Mouse (Mus musculus) thymus, postnatal 4 days (tissue): ENCODE results near the gene Gm20661.

Experiments
- DNase-seq: peaks from one replicate; pipeline ENCODE4 v3.0.0; 2021

Gene Gm20661

DNA sequence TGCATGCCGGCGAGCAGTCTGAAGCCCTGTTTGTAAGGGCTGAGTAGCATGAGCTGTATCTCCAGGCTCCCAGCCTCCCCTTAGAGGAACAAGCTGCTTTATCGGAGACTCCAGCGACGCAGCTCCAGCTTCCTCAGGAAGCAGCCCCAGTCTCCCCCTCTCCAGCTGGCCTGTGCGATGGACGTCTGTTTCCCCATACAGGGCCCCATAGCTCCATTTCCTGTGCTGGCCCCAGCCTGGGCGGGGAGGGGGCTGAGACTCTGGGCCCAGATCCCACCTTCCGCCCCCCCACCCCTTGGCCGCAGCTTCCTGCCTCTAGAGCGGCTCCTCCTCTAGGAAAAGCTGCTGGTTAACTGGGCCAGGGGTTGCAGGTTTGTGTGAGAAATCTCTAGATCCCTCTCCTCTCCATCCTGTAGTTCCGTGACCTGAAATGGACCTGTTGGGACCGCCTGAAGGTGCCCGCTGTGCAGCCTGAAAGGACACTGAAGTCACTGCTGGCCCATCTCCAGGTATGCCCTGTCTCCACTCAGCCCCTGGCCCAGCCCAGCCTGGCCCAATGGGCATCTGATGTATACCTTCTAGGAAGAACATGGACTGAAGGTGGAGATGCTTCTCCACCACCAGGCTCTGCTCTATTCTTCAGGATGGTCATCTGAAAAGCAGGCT, at the start of gene Gm20661:
Gene Gm20661, plus strand, starts transcription at position 378 of the 666 bp plus-strand sequence.
- peak; percentile 73 for DNase-seq

DNA sequence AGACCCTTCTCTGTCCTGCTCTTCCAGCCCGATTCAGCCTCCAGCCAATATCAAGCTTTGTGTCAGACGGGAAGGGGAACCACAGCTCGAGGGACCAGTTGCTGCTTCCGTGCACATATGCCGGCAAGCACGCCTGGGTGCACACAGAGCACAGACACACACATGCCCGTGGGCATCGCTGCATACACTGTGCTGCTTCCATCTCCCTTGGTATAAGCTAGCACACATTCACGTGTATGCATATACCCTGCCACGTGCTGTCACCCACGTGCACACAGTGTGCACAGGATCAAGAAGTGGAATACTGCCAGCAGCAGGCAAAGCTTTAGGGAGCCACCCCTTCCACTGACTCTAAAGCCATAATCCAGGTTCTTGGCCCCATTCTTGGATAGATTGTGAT, 48.7 kb upstream of the Gm20661 start:
- no peak for DNase-seq

DNA sequence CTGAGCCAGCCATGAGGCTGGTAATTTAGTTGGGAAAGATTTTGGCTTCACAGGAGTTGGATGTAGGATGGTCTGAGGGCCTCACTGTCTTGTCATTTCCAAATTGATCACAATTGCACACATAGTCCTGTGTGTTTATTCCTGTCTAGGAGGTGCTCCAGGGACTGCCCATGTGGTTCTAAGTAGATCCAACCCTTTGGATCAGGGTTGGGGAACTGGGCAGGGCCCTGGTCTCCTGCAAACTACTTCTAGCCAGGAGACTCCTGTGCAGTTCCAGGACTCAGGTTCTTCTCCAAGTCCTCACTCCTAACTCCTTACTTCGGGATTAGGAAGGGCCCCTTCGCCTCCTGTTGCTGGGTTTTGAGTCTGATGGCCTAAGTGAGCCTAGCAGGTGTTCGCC, 47.5 kb upstream of the Gm20661 start, which contains the start of gene Camkv:
Gene Camkv, plus strand, starts transcription at position 301 of the 400 bp plus-strand sequence.
- no peak for DNase-seq

DNA sequence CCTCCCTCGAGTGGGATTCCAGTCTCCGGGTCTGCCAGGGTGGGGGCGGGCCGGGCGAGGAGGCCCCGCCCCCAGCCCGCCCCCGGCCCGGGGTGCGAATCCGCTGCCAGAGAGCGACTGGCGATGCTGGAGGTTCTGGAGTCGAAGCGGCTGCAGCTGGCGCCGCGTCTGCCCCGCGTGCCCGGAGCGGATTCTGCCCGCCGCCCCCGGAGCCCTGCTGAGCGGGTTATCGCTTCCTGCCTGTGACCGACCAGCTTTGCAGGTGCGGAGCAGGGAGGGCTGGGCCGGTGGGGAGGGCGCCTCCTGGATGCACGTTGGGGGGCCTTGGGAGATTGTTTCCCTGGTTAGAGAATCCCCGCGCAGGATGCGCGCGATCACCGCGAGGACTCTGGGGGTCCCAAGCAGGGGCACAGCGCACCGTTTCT, 47.1 kb upstream of the Gm20661 start:
- DNase-seq = peak; percentile 86

DNA sequence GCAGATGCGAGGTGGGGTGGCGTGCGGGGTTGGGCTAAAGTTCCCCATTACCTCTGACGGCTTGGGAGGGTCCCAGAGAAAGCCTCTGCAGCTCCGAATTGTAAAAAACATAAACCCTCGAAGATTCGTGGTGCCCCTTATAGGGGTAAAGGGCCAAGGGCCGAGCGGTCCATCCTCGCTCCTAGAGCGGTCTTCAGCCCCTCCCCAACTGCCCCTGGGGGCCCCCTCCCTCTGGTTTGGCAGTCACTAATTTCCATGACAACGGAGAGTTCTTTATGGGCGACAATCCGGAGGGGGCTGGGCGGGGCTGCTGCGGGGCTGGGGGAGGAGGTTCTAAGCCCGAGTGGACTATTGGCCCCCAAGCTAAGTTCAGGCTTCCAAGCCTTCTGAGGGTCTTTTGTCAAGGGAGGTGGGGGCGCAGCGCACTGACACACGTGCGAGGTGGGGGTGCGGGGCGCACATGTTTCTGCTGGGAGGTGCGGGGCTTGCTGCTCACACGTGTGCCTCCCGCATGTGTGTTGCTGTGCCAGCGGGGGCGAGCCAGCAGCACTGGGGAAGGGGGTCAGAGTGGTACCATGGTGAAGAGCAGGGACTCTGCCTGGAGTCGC, 46.5 kb upstream of the Gm20661 start:
- DNase-seq = peak; percentile 66

DNA sequence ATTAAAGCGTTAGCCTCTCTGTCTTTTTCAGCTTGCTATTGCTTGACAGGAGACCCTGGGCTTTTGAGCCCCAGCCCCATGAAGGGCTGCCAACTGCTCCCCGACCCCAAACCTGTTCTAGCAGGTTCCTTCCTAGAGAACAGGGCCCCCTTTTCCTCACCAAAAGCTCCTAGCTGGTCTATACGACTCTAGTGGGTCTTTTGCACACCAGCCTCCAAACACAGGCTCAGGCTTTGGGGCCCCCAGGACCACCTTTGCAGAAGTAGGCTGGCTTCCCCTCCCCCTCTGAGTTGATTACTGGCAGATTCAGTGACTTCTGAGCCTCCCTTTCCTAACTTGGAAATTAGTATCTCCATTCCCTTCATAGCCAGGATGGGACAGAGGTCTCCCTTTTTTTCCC, 46.0 kb upstream of the Gm20661 start:
- no peak for DNase-seq

DNA sequence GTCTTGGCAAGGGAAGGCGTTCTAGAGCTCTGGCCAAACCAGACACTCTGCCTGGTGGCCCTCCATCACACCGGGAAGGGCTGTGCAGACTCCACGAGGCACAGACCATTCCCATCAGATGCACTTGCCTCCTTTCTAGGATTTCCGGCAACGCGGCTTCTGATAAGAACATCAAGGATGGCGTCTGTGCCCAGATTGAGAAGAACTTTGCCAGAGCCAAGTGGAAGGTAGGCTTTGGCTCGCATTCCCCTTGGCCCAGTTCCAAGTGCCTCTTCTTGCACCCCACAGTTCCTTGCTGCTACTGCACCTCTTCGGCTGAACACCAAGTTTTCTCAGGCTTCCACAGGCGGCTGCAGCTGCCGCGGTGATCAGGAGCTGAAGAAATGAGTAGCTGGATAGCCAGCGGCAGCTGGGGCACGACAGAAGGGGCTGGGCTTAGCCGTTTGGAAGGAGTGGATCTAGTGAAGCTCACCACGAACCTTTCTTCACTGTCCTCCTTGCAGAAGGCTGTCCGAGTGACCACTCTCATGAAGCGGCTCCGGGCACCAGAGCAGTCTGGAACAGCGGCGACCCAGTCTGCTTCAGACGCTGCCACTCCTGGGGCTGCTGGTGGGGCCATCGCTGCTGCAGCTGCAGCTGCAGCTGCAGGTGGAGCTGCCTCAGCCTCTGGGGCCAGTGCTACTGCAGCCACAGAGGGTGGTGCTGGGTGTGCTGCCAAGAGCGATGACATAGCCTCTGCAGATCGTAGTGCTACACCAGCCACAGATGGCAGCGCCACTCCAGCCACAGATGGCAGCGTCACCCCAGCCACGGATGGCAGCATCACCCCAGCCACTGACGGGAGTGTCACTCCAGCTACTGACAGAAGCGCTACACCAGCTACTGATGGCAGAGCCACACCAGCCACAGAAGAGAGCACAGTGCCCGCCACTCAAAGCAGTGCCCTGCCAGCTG, 35.3 kb upstream of the Gm20661 start:
- DNase-seq = no peak

DNA sequence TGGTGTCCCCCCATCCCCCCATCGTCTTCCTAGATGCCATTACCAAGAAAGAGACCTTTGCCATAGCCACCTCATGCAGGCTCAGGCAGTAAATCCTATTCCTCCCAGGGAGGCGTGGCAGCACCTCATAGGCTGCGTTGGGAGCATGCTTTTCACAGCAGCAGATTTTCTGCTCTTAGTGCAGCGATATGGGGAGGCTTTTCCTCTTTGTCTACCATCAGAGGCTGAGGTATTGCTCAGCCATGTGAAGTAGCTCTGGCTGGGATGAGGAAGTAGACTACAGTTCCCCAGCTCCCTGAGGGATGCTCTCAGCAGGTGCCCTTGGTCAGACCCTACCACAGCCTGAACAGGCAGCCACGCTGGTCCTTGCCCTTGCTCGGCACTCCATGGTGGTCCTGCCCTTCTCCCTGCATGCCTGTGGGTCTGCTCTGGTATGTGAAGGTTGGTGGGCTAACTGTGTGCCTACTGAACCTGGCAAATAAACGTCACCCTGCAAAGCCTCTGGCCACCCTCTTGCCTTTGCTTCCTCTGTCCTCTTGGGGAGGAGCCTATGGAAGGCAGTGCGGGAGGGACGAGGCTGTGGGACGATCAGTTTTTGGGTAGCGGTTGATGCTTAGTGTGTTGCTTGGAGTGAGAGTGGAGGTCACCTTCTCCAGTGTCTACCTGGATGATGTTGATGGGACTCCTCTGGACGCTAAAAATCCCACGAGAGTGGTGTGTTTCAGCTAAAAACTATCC, 33.5 kb upstream of the Gm20661 start:
- DNase-seq = no peak

DNA sequence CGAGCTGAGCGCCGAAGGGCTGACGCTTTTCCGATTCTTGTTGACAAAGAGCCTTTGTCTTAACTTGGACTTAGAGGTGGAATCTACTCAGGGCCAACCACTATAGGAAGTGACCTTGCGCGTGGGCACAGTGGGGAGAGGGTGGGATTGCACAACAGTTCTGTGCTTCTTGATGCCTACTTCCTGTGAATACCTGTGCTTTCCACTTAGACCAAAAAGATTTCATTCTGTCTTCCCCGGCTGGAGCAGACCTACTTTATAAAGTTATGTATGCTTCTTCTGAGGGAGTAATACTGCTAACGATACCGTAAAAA, 33.0 kb upstream of the Gm20661 start, which contains the start of gene Traip:
Gene Traip, plus strand, starts transcription at position 215 of the 314 bp plus-strand sequence.
- DNase-seq = no peak

DNA sequence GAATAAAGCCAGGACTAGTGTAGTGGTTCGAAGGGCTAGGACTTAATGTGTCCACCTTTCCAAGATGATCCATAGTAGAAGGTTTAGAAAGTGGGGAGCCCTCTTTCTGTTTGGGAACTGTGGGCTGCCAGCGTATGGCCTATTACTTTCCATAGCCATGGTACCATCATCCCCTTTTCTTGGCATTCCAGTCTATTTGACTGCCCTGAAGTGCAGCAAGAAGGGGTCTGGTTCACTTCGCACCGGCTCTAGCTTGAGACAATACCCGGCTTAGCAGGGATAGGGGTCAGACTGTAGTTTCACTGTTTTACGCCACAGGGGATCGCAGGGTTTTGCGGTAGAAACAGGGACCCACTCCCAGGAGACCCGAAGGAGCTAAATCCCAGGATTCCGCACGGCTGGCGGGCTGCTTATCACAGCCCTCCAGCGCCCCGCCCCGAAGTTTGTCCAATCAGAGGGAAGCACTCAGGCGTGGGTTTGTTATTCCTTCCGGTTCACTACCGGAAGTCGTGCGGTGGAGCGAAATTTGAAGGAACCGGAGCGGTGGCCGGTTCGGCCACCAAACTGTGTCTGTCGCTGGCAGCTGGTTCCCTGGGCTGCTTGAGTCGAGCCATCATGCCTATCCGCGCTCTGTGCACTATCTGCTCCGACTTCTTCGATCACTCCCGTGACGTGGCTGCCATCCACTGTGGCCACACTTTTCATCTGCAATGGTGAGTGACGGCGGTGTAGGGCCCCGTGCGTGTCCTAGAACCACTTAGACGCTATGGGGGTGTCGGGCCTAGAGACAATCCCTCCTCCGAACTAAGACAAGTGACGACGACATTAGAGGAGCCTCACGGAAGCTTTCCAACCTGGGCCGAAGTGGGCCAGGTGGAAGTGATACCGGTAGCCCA, 32.1 kb upstream of the Gm20661 start:
- DNase-seq = peak; percentile 91

DNA sequence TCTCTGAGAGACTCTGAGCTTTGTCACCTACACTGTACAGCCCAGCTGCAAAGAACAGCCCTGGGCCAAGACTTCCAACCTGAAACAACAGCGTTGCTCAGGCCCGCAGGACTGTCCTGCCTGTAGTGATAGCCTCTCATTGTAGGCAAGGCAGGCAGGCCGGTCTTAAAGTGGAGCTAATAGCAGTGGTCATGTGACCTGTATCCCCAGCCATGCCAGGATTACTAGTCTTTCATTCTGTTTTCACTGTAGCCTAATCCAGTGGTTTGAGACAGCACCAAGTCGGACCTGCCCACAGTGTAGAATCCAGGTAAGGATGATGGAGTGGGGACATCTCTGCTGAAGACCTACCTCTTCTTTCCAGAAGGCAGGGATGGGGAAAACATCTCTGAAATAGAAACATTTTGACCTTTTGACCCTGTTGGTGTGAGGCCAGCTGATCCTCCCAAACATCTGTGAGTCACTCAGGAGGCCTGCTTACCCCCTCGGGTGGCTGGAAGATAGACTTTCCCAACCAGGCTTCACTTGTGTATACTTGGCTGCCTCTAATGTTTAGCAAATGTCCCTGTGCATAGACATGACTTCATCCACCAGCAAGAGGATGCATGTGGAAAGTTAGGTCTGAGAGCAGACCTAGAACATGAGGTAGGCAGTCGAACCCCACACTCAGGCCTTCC, 27.1 kb upstream of the Gm20661 start:
- no peak for DNase-seq

DNA sequence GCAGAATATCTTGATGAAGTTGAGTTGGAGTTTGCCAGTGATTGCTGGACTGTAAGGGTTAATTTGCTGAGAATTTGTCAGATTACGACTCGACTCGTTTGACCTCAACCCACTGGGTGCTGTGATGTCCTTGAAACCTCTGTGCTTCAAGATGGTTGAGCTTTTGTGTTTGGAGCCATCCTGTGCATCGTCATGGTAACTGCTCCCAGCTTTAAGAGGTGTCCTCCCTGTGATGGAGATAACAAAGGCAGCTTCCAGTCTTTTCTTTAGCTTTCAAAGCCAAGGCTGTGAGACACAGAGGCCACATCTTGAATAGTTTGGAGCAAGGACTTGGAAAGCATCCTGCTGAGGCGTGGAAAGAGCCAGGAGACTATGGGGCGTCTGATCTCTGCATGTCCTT, 25.7 kb upstream of the Gm20661 start:
- no peak for DNase-seq

DNA sequence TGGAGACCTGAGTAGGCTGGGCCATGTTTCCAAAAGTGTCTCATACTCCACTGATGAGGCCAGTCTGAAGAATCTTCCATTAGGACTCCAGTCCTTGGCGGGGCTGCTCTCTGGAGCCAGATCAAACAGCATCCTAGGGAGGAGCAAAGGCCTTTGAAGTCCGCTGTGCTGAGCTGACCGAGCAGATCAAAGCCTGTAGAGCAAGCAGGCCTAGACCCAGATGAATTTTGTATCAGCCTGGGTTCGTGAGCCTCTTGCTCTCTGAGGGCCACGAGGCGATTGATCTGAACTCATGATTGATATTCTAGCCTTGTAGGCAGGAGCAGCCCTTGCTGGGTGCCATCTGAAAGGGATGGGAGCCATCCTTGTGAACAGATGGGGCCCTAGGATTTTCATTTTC, 23.0 kb upstream of the Gm20661 start:
- no peak for DNase-seq

DNA sequence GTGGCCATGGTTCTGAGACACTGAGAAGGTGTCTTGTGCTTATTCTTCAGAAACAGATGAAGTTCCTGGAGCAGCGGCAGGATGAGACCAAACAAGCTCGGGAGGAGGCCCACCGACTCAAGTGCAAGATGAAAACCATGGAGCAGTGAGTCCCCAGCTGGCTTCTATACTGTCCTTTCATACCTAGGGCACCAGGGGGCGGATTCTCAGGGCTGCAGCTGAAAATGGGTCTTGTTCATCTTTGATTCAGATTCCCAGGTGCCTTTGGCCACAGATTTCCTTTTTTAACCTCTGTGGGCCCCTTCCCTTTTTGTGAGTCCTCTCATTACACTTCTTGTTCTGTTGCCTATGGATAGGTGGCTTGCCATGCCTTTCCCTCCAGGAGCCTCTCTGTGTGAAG, 21.9 kb upstream of the Gm20661 start:
- peak; percentile 54 for DNase-seq

DNA sequence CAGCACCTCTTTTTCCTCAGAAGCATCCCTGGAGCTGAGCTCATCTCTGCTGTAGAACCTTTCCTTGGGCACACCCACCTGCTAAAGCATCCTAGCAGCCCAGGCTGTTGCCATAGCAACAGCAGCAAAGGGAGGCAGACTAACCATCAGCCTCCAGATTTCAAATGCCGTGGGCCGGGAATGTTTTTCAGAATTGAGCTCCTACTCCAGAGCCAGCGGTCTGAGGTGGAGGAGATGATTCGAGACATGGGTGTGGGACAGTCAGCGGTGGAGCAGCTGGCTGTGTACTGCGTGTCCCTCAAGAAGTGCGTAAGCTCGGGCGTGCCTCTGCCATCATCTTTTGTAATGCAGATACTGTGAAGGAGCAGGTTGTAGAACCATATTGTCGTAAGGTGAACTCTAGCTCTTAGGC, 21.5 kb upstream of the Gm20661 start:
- DNase-seq = no peak

DNA sequence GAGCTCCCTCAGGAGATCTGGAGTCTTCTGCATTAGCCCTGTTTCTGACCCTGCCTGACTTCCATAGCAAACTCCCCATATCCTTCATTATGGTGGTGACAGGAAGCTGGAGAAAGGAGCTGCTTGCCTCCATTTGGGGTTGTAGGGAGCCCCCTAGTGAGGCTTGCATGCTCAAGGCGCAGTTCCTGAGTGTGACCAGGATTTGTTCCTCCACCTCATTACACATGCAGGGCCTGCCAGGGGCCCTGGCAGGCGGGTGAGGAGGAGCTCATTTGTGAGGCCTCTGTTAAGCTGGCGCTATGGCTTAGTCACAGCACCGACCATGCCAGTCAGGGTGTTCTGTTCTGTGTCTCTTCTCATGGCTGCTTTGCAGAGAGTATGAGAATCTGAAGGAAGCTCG, 21.0 kb upstream of the Gm20661 start:
- DNase-seq = no peak

DNA sequence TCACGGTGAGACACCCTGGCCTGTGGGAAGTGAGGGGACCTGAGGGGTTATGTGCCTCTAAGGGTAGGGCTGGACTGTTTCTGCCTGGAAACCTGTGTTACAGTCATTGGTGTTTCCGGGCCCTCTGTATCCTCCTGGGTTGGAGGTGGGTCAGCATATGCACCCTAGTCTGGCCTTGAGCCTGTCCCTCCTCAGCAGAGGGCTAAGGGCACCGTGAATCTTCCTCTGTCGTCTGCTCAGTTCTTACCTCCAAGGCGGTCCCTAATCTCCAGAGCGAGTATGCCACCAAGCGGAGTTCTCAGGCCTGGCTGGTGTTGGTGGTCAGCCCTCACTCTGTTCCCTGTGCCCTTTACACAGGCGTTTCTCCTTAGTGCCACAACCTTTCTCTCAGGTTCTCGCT, 19.9 kb upstream of the Gm20661 start:
- no peak for DNase-seq

DNA sequence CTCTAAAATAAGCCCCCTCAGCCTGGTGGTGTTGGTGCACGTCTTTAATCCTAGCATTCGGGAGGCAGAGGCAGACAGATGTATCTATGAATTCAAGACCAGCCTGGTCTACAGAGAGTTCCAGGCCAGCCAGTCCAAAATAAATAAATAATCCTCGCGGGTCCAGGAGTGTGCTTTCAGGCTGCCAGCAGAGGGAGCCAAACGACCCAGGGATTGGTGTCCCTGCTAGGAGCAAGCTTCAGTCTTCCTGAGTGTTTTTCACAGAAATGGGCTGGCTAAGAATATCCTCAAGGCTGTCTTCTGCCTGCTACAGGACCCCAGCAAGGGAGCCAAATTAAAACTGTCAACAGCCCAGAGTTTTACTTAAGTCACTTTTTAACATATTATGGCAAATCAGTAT, 19.2 kb upstream of the Gm20661 start:
- peak; percentile 89 for DNase-seq

DNA sequence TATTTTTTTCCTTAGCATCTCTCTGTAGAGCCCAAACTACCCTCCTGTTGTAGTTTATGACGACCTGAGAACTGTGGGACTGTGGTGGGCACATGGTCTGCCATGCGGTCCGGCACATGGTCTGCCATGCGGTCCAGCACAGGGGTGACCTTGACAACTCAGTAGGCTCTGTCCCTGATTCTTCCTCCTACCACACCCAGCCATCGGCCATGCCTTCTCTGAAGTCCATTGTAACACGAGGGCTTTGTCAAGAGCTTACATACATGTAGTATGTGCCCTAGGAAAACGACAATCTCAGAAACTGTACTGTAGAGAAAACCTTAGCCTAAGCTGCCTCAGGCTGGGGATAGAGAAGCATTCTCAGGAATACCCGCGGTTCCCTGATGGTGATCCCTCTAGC, 18.2 kb upstream of the Gm20661 start:
- DNase-seq = no peak

DNA sequence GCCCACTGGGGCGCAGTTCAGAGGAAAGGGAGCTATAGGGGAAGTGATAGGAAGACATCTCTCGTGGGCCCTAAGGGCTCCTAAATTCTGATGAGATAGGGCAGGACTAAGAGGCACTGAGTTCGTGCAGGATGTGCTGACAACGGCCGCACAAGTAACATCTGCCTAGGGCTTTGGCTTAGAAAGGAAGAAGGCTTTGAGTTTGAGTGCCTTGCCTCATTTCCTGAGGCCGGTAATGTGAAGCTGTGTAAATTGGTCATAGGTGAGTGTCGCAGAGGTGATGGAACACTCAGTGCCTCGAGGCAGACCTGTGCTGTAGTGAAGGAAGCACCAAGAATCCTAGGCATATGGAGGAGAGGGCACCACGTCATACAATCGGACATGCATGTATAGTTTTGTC, 16.2 kb upstream of the Gm20661 start:
- DNase-seq = no peak

DNA sequence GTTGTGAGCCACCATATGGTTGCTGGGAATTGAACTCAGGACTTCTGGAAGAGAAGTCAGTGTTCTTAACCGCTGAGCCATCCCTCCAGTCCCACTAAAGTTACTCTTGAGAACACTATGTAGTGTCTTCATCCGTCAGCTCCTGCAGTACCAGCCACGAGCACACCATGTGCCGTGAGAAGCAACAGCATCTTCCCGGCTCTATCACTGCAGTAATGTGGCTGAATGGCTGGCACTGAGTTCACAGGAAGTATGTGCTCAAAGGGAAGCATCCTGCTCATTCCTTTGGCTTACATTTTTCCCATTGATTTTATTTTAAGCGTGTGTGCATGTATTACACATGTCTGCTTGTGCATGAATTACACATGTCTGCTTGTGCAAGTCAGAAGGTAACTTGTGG, 15.4 kb upstream of the Gm20661 start:
- DNase-seq = no peak
